Mouse (Mus musculus) ES-Bruce4 (cell line): ENCODE measurements around the gene Rp9.

Source experiments
- CTCF ChIP-seq: IDR thresholded peaks from one replicate; pipeline ENCODE4 v1.8.1; 2011; ENCODE audit warnings: low read depth, low read length
- EP300 ChIP-seq: IDR thresholded peaks from 2 replicates; pipeline ENCODE4 v1.6.1; 2011; ENCODE audit warnings: low read depth, low read length; ENCODE audit not compliant: insufficient read depth
- POLR2A ChIP-seq: IDR thresholded peaks from one replicate; pipeline ENCODE4 v1.8.1; 2011; ENCODE audit warnings: low read length; ENCODE audit not compliant: insufficient read depth

DNA sequence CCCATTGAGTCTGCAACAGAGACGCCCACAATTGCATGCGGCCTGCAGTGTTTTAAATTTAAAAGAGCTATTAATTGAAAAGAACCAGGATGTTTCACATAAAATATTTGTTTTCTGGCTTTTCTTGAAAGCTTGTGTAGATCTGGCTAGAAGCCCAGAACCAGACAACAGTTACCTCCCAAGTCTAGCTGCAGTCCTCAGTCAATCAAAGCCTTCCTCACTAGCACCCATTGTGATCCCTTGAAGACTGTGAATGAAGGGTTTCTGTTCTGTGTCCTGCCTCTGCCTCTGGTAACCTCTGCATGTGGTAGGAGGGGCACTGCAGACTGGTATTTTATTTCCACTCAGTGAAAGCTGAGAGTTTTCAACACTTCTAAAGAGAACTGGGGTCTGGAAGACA, 33.4 kb upstream of the Rp9 start:
- TF ChIP-seq CTCF (no peak), POLR2A (no peak), EP300 (no peak)
